Mouse (Mus musculus) stomach, embryonic 16.5 days (tissue): ENCODE data around the gene Kdm5b. TPM values are rescaled to one million over a fixed set of nuclear protein-coding genes. Genes with fewer than 3 reads are reported as not detected.
"Not testable (repeated sequence)": the region's sequence is repeated elsewhere in the genome, so short reads cannot be mapped to it uniquely, and the experiment has no call there.

ENCODE experiments used
- ATAC-seq: fragments of 200-750 bp; cut with Nextera tagmentation; 2 replicates; pipeline ENCODE4 v1.8.0; 2017; ENCODE audit warnings: moderate number of reproducible peaks, moderate TSS enrichment; ENCODE audit not compliant: insufficient read depth, low FRiP score
- H3K27ac ChIP-seq: fragments of 300-500 bp; sonication (generic); 2 replicates; pipeline ENCODE4 v1.5.1; 2014; ENCODE audit warnings: low read length
- H3K27me3 ChIP-seq: fragments of 300-500 bp; sonication (generic); 2 replicates; pipeline ENCODE4 v1.6.1; 2014; ENCODE audit warnings: low read length, control low read depth, mixed read lengths; ENCODE audit not compliant: control insufficient read depth, insufficient read depth
- H3K36me3 ChIP-seq: fragments of 300-500 bp; sonication (generic); 2 replicates; pipeline ENCODE4 v1.6.1; 2014; ENCODE audit warnings: low read length; ENCODE audit not compliant: control insufficient read depth, insufficient read depth
- H3K4me1 ChIP-seq: fragments of 300-500 bp; sonication (generic); 2 replicates; pipeline ENCODE4 v1.6.1; 2014; ENCODE audit warnings: low read length, control low read depth, mixed read lengths; ENCODE audit not compliant: control insufficient read depth, insufficient read depth
- H3K4me2 ChIP-seq: fragments of 300-500 bp; sonication (generic); 2 replicates; pipeline ENCODE4 v1.6.1; 2014; ENCODE audit warnings: low read depth, low read length, mixed read lengths
- H3K4me3 ChIP-seq: fragments of 300-500 bp; sonication (generic); replicated peaks from 2 replicates; pipeline ENCODE4 v1.5.1; 2014; ENCODE audit warnings: mild to moderate bottlenecking, low read length
- H3K9ac ChIP-seq: fragments of 300-500 bp; sonication (generic); 2 replicates; pipeline ENCODE4 v1.6.1; 2014; ENCODE audit warnings: low read length
- H3K9me3 ChIP-seq: fragments of 300-500 bp; sonication (generic); replicated peaks from 2 replicates; pipeline ENCODE4 v1.6.1; 2016; ENCODE audit warnings: low read length, control low read depth; ENCODE audit not compliant: control insufficient read depth
- WGBS: fragments of 180-500 bp; shearing (Covaris S2); extraction: QIAGEN DNeasy Blood & Tissue Kit; methylation state at CpG from one replicate; pipeline ENCODE4 v1.1.7; 2014; 5-methylcytosine and 5-hydroxymethylcytosine counted together
- polyA plus RNA-seq: library from polyadenylated mRNA; unstranded; fragments of >200 nt; fragmentation: Nextera tagmentation; extraction: Ambion mirVana; gene quantifications from 2 replicates; pipeline ENCODE4 v1.2.1, GENCODE M21; 2015

The Kdm5b gene
- polyA plus RNA-seq, result 48.4 and 51.7 TPM in 2 replicates

- Histone ChIP-seq H3K9me3 (no peaks in the 10 kb centered on the region), H3K27ac (peak within 1 kb of the TSS; percentile 98), H3K4me3 (peak within 1 kb of the TSS; percentile 100), H3K9ac (peak within 1 kb of the TSS; percentile 100), H3K4me1 (peaks cover 25% of the 10 kb centered on the region), H3K27me3 (no peaks in the 10 kb centered on the region), H3K36me3 (no peaks in the 10 kb centered on the region), H3K4me2 (peak within 1 kb of the TSS; percentile 80)
- 0 out of 2 replicates have a peak, but pooled peaks have one; percentile 4 for ATAC-seq
- under 1% methylated on average over 34 of the region's 34 CpGs for WGBS
Observed at GRCm38 (mm10) chr1:134559976-134560375, at the start of gene Kdm5b. Gene Kdm5b, plus strand, starts transcription at chr1:134560171.

- Histone ChIP-seq H3K27ac (no peak overlapping the region), H3K9ac (no peak overlapping the region), H3K27me3 (no peaks in the 10 kb centered on the region), H3K4me3 (no peak overlapping the region), H3K4me1 (peaks cover 10% of the 10 kb centered on the region), H3K9me3 (no peaks in the 10 kb centered on the region), H3K36me3 (peaks cover 4% of the 10 kb centered on the region; the same call in 1 of the 2 replicates), H3K4me2 (no peak overlapping the region)
- WGBS, result 59% methylated on average over 4 of the region's 4 CpGs
- no peak for ATAC-seq
Observed at GRCm38 (mm10) chr1:134512183-134512582, 47.8 kb upstream of the Kdm5b start.

- no peak overlapping the region; the same call in 1 of the 2 replicates for H3K9ac ChIP-seq
- ATAC-seq, result no peak
- no peaks in the 10 kb centered on the region for H3K27me3 ChIP-seq
- H3K4me1 ChIP-seq, result peaks cover 10% of the 10 kb centered on the region
- peak overlapping the region; percentile 93; the same call in 1 of the 2 replicates for H3K4me2 ChIP-seq
- H3K9me3 ChIP-seq, result no peaks in the 10 kb centered on the region
- peaks cover 3% of the 10 kb centered on the region; the same call in 1 of the 2 replicates for H3K36me3 ChIP-seq
- 65% methylated on average over 6 of the region's 6 CpGs for WGBS
- no peak overlapping the region for H3K4me3 ChIP-seq
- no peak overlapping the region for H3K27ac ChIP-seq
Observed at GRCm38 (mm10) chr1:134512584-134512983, 47.4 kb upstream of the Kdm5b start.

- Histone ChIP-seq H3K27ac (peak overlapping the region; percentile 88), H3K9ac (peak overlapping the region; percentile 79), H3K4me3 (peak overlapping the region; percentile 53), H3K4me2 (peak overlapping the region; percentile 93), H3K9me3 (no peaks in the 10 kb centered on the region), H3K27me3 (no peaks in the 10 kb centered on the region), H3K36me3 (no peaks in the 10 kb centered on the region; the same call in 1 of the 2 replicates), H3K4me1 (peaks cover 10% of the 10 kb centered on the region)
- WGBS, result 2% methylated on average over 38 of the region's 38 CpGs
- peak; percentile 85; the same call in 1 of the 2 replicates for ATAC-seq
Observed at GRCm38 (mm10) chr1:134513312-134513860, 46.6 kb upstream of the Kdm5b start.

- Histone ChIP-seq H3K4me1 (peaks cover 10% of the 10 kb centered on the region), H3K9ac (peak overlapping the region; percentile 79), H3K4me3 (peak overlapping the region; percentile 53), H3K36me3 (no peaks in the 10 kb centered on the region), H3K27me3 (no peaks in the 10 kb centered on the region), H3K27ac (peak overlapping the region; percentile 88), H3K9me3 (no peaks in the 10 kb centered on the region), H3K4me2 (peak overlapping the region; percentile 93)
- WGBS, result 30% methylated on average over 16 of the region's 16 CpGs
- no peak for ATAC-seq
Observed at GRCm38 (mm10) chr1:134513876-134514590, 45.9 kb upstream of the Kdm5b start.

GRCm38 (mm10) chr1:134515891-134516290, 44.1 kb upstream of the Kdm5b start:
- no peak for ATAC-seq
- H3K36me3 ChIP-seq, result no peaks in the 10 kb centered on the region
- no peak overlapping the region for H3K27ac ChIP-seq
- 73% methylated on average over 2 of the region's 2 CpGs for WGBS
- no peaks in the 10 kb centered on the region for H3K9me3 ChIP-seq
- no peaks in the 10 kb centered on the region for H3K27me3 ChIP-seq
- no peak overlapping the region for H3K4me2 ChIP-seq
- H3K4me1 ChIP-seq, result peaks cover 10% of the 10 kb centered on the region
- H3K4me3 ChIP-seq, result no peak overlapping the region
- H3K9ac ChIP-seq, result no peak overlapping the region

- H3K4me1 ChIP-seq, result peaks cover 10% of the 10 kb centered on the region
- no peaks in the 10 kb centered on the region for H3K36me3 ChIP-seq
- H3K27me3 ChIP-seq, result no peaks in the 10 kb centered on the region
- H3K9ac ChIP-seq, result no peak overlapping the region
- ATAC-seq, result peak; percentile 22
- H3K4me3 ChIP-seq, result no peak overlapping the region
- no peak overlapping the region for H3K27ac ChIP-seq
- 31% methylated on average over 4 of the region's 4 CpGs for WGBS
- H3K9me3 ChIP-seq, result no peaks in the 10 kb centered on the region
- no peak overlapping the region for H3K4me2 ChIP-seq
Observed at GRCm38 (mm10) chr1:134516491-134517198, 43.3 kb upstream of the Kdm5b start.

- not testable (repeated sequence) for H3K27me3 ChIP-seq, H3K4me3 ChIP-seq, H3K36me3 ChIP-seq, H3K9ac ChIP-seq, H3K4me2 ChIP-seq, H3K9me3 ChIP-seq, ATAC-seq, H3K27ac ChIP-seq
- H3K4me1 ChIP-seq, result peaks cover 13% of the 10 kb centered on the region
- WGBS, result 95% methylated on average over 14 of the region's 14 CpGs
Observed at GRCm38 (mm10) chr1:134517841-134518240, 42.1 kb upstream of the Kdm5b start.

GRCm38 (mm10) chr1:134518677-134519076, 41.3 kb upstream of the Kdm5b start:
- no peak overlapping the region for H3K27ac ChIP-seq
- peak; percentile 64 for ATAC-seq
- WGBS, result 7% methylated on average over 7 of the region's 7 CpGs
- no peaks in the 10 kb centered on the region for H3K36me3 ChIP-seq
- H3K4me3 ChIP-seq, result no peak overlapping the region
- H3K27me3 ChIP-seq, result no peaks in the 10 kb centered on the region
- no peak overlapping the region for H3K4me2 ChIP-seq
- no peaks in the 10 kb centered on the region for H3K9me3 ChIP-seq
- no peak overlapping the region for H3K9ac ChIP-seq
- H3K4me1 ChIP-seq, result peaks cover 13% of the 10 kb centered on the region
